Mouse (Mus musculus) liver, adult 2 months (tissue): ENCODE measurements around the gene Hpcal4. TPM values are rescaled to one million over a fixed set of nuclear protein-coding genes. Genes with fewer than 3 reads are reported as not detected.

Experiments used
- DNase-seq: peaks from one replicate; pipeline ENCODE4 v3.0.0-alpha.2; 2011; ENCODE audit warnings: low read depth, low spot score; ENCODE audit errors: extremely low read depth
- H3K27ac ChIP-seq: fragments of 200-500 bp; replicated peaks from 2 replicates; pipeline ENCODE4 v1.5.1; 2012; ENCODE audit warnings: low read depth, mild to moderate bottlenecking, control low read depth, inconsistent platforms, low read length; ENCODE audit not compliant: insufficient read depth
- H3K27me3 ChIP-seq: fragments of 200-500 bp; 2 replicates; pipeline ENCODE4 v1.6.1; 2012; ENCODE audit warnings: mild to moderate bottlenecking, moderate library complexity, low read length, inconsistent platforms; ENCODE audit not compliant: control insufficient read depth, insufficient read depth
- H3K36me3 ChIP-seq: fragments of 200-500 bp; 2 replicates; pipeline ENCODE4 v1.6.1; 2012; ENCODE audit warnings: low read length, inconsistent platforms; ENCODE audit not compliant: control insufficient read depth, insufficient read depth
- H3K4me1 ChIP-seq: fragments of 200-500 bp; 2 replicates; pipeline ENCODE4 v1.6.1; 2011; ENCODE audit warnings: low read length; ENCODE audit not compliant: control insufficient read depth, insufficient read depth
- H3K4me3 ChIP-seq: fragments of 200-500 bp; 2 replicates; pipeline ENCODE4 v1.5.1; 2011; ENCODE audit warnings: low read depth, mild to moderate bottlenecking, control low read depth, low read length, moderate library complexity; ENCODE audit not compliant: insufficient read depth
- H3K79me2 ChIP-seq: fragments of 200-500 bp; 2 replicates; pipeline ENCODE4 v1.6.1; 2012; ENCODE audit warnings: inconsistent platforms, mild to moderate bottlenecking, low read length, moderate library complexity; ENCODE audit not compliant: control insufficient read depth, insufficient read depth
- H3K9ac ChIP-seq: fragments of 200-500 bp; 2 replicates; pipeline ENCODE4 v1.6.1; 2012; ENCODE audit warnings: low read depth, mild to moderate bottlenecking, control low read depth, inconsistent platforms, low read length
- CTCF ChIP-seq: fragments of 200-500 bp; IDR thresholded peaks from 2 replicates; pipeline ENCODE4 v1.5.1; 2011; ENCODE audit warnings: low read depth, low read length, control low read depth
- POLR2A ChIP-seq: fragments of 200-500 bp; IDR thresholded peaks from 2 replicates; pipeline ENCODE4 v1.6.1; 2011; ENCODE audit warnings: low read length, control low read depth; ENCODE audit not compliant: insufficient read depth; ENCODE audit errors: extremely low read depth
- WGBS: fragments of 180-500 bp; shearing (Covaris S2); methylation state at CpG from one replicate; pipeline ENCODE4 v1.1.7; 2018; 5-methylcytosine and 5-hydroxymethylcytosine counted together
- polyA plus RNA-seq: library from polyadenylated mRNA; depleted of rRNA; stranded (reverse); fragments of >200 nt; gene quantifications from 2 replicates; pipeline ENCODE4 v1.2.3, GENCODE M21; 2012; rRNA removed
- total RNA-seq: library from RNA; depleted of rRNA; stranded (reverse); fragments of >200 nt; gene quantifications from 2 replicates; pipeline ENCODE4 v1.2.3, GENCODE M21; 2014; rRNA removed

The Hpcal4 gene
- total and polyA plus RNA-seq, 2 experiments, result not detected

GRCm38 (mm10) chr4:123237386-123238266 is 54.6 kb downstream of the Hpcal4 start:
- Histone ChIP-seq H3K27me3 (no peaks in the 10 kb centered on the region), H3K27ac (0 out of 2 replicates have a peak overlapping the region, but pooled peaks have one; percentile 35), H3K9ac (no peak overlapping the region), H3K79me2 (no peaks in the 10 kb centered on the region), H3K36me3 (no peaks in the 10 kb centered on the region), H3K4me3 (no peak overlapping the region), H3K4me1 (peaks cover 4% of the 10 kb centered on the region)
- TF ChIP-seq POLR2A, result no peak
- TF ChIP-seq CTCF, result no peak
- DNase-seq, result peak; percentile 49
- 37% methylated on average over 6 of the region's 6 CpGs for WGBS

GRCm38 (mm10) chr4:123239361-123240203 is 56.6 kb downstream of the Hpcal4 start:
- Histone ChIP-seq H3K27me3 (no peaks in the 10 kb centered on the region), H3K79me2 (no peaks in the 10 kb centered on the region), H3K27ac (peak overlapping the region; percentile 35), H3K4me1 (no peaks in the 10 kb centered on the region), H3K4me3 (peak overlapping the region; percentile 21; the same call in 1 of the 2 replicates), H3K9ac (no peak overlapping the region), H3K36me3 (no peaks in the 10 kb centered on the region)
- 20% methylated on average over 58 of the region's 58 CpGs for WGBS
- no peak for TF ChIP-seq CTCF
- TF ChIP-seq POLR2A, result no peak
- no peak for DNase-seq

Other genes starting within 250 kb of the Hpcal4 start
- gene Mfsd2a, start 222.0 kb upstream of the Hpcal4 start, total RNA-seq, result 40.6 and 44.0 TPM in 2 replicates
- gene Mfsd2a, start 222.0 kb upstream of the Hpcal4 start, polyA plus RNA-seq, result 32.8 and 62.5 TPM in 2 replicates
- 7.0 and 7.6 TPM in 2 replicates for gene Mycl, start 187.6 kb upstream of the Hpcal4 start, total RNA-seq
- gene Mycl, start 187.6 kb upstream of the Hpcal4 start, polyA plus RNA-seq, result 3.3 and 3.6 TPM in 2 replicates
- gene Trit1, start 166.6 kb upstream of the Hpcal4 start, total RNA-seq, result 9.2 and 11.2 TPM in 2 replicates
- 3.2 and 4.3 TPM in 2 replicates for gene Trit1, start 166.6 kb upstream of the Hpcal4 start, polyA plus RNA-seq
- not detected in 2 replicates for gene Bmp8b, start 78.1 kb upstream of the Hpcal4 start, total RNA-seq
- 0.02 and 0.16 TPM in 2 replicates for gene Bmp8b, start 78.1 kb upstream of the Hpcal4 start, polyA plus RNA-seq
- not detected in 2 replicates for gene Oxct2b, start 67.0 kb upstream of the Hpcal4 start, total RNA-seq
- gene Oxct2b, start 67.0 kb upstream of the Hpcal4 start, polyA plus RNA-seq, result not detected in 2 replicates
- gene Ppie, start 43.3 kb upstream of the Hpcal4 start, total RNA-seq, result 15.2 and 17.2 TPM in 2 replicates
- 7.7 and 8.7 TPM in 2 replicates for gene Ppie, start 43.3 kb upstream of the Hpcal4 start, polyA plus RNA-seq
- 0.20 TPM in 1 of 2 replicates, not detected in the other for gene Nt5c1a, start 18.3 kb downstream of the Hpcal4 start, total RNA-seq
- not detected in 2 replicates for gene Nt5c1a, start 18.3 kb downstream of the Hpcal4 start, polyA plus RNA-seq
- gene Heyl, start 50.3 kb downstream of the Hpcal4 start, total RNA-seq, result 0.28 and 0.60 TPM in 2 replicates
- gene Heyl, start 50.3 kb downstream of the Hpcal4 start, polyA plus RNA-seq, result 1.0 and 1.4 TPM in 2 replicates
- gene Pabpc4, start 79.1 kb downstream of the Hpcal4 start, total RNA-seq, result 25.3 and 41.9 TPM in 2 replicates
- gene Pabpc4, start 79.1 kb downstream of the Hpcal4 start, polyA plus RNA-seq, result 40.8 and 54.4 TPM in 2 replicates
- not detected in 2 replicates for gene Oxct2a, start 140.4 kb downstream of the Hpcal4 start, total RNA-seq
- not detected in 2 replicates for gene Oxct2a, start 140.4 kb downstream of the Hpcal4 start, polyA plus RNA-seq
- not detected in 2 replicates for gene Bmp8a, start 160.0 kb downstream of the Hpcal4 start, total RNA-seq
- gene Bmp8a, start 160.0 kb downstream of the Hpcal4 start, polyA plus RNA-seq, result not detected in 2 replicates